Mouse (Mus musculus): Measurements from ENCODE around the gene Atf1.

DNA sequence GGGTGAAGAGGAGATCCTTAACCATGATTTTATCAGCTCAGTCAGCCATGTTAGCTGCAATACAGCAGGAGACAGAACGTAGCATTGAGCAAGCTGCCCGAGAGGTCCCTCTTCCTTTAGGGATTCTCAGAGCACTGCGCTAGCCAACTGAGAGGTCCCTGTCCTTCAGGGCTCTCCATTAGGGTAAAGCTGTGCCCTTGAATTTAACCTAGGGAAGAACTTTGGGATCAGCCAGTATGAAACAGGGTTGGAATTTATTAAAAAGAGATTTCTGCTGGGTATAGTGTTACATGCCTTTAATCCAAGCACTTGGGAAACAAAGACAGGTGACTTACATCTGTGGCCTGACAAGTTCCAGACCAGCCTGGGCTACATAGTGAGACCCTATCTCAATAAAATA, 50.0 kb downstream of the Atf1 start:
- no peak for TF ChIP-seq POLR2A (IDR thresholded peaks at IDR 0.05; ENCODE audit: extremely low read depth, insufficient read depth, low read length)
- TF ChIP-seq CTCF (IDR thresholded peaks at IDR 0.05; ENCODE audit: low read depth, low read length): no peak

All from liver, adult 2 months (tissue).